Mouse (Mus musculus) liver, postnatal 0 days (tissue): Measurements from ENCODE around the gene Chga. TPM values are rescaled to one million over a fixed set of nuclear protein-coding genes. Genes with fewer than 3 reads are reported as not detected.

Experiments used
- ATAC-seq: fragments of 200-750 bp; cut with Nextera tagmentation; 2 replicates; pipeline ENCODE4 v1.8.0; 2017; ENCODE audit warnings: mild to moderate bottlenecking, moderate library complexity
- DNase-seq: peaks from one replicate; pipeline ENCODE4 v3.0.0-alpha.2; 2016
- H3K27ac ChIP-seq: fragments of 300-500 bp; sonication (generic); 2 replicates; pipeline ENCODE4 v1.5.1; 2014; ENCODE audit warnings: antibody characterized with exemption, moderate library complexity, mild to moderate bottlenecking, low read depth
- H3K27me3 ChIP-seq: fragments of 300-500 bp; sonication (generic); 2 replicates; pipeline ENCODE4 v1.6.1; 2014; ENCODE audit warnings: low read length, control low read depth, mixed read lengths; ENCODE audit not compliant: insufficient read depth
- H3K36me3 ChIP-seq: fragments of 300-500 bp; sonication (generic); replicated peaks from 2 replicates; pipeline ENCODE4 v1.6.1; 2014; ENCODE audit warnings: mild to moderate bottlenecking, control low read depth, low read length, moderate library complexity, mixed read lengths; ENCODE audit not compliant: insufficient read depth
- H3K4me1 ChIP-seq: fragments of 300-500 bp; sonication (generic); 2 replicates; pipeline ENCODE4 v1.6.1; 2014; ENCODE audit warnings: antibody characterized with exemption, mild to moderate bottlenecking, control low read depth; ENCODE audit not compliant: insufficient read depth
- H3K4me2 ChIP-seq: fragments of 300-500 bp; sonication (generic); 2 replicates; pipeline ENCODE4 v1.6.1; 2014; ENCODE audit warnings: low read depth, mild to moderate bottlenecking, low read length, moderate library complexity, mixed read lengths
- H3K4me3 ChIP-seq: fragments of 300-500 bp; sonication (generic); 2 replicates; pipeline ENCODE4 v1.5.1; 2014; ENCODE audit warnings: low read depth, low read length
- H3K9ac ChIP-seq: fragments of 300-500 bp; sonication (generic); replicated peaks from 2 replicates; pipeline ENCODE4 v1.6.1; 2014; ENCODE audit warnings: mild to moderate bottlenecking, moderate library complexity
- H3K9me3 ChIP-seq: fragments of 300-500 bp; sonication (generic); 2 replicates; pipeline ENCODE4 v1.6.1; 2016; ENCODE audit warnings: mild to moderate bottlenecking, control low read depth, low read length, mixed read lengths
- CTCF ChIP-seq: sonication (generic); IDR thresholded peaks from 2 replicates; pipeline ENCODE4 v1.5.1; 2016; ENCODE audit warnings: antibody characterized with exemption, low read depth
- EP300 ChIP-seq: IDR thresholded peaks from 2 replicates; pipeline ENCODE4 v1.6.1; 2016; ENCODE audit warnings: antibody characterized with exemption, low read depth, mild to moderate bottlenecking
- WGBS: fragments of 180-500 bp; shearing (Covaris S2); extraction: QIAGEN DNeasy Blood & Tissue Kit; methylation state at CpG from one replicate; pipeline ENCODE4 v1.1.7; 2014; ENCODE audit not compliant: insufficient replicate concordance; 5-methylcytosine and 5-hydroxymethylcytosine counted together
- polyA plus RNA-seq: library from polyadenylated mRNA; unstranded; fragments of >200 nt; fragmentation: Nextera tagmentation; extraction: Ambion mirVana; gene quantifications from 2 replicates; pipeline ENCODE4 v1.2.1, GENCODE M21; 2015

Gene Chga
- polyA plus RNA-seq, 1 experiment from 2014 or later: 0.45 TPM

DNA sequence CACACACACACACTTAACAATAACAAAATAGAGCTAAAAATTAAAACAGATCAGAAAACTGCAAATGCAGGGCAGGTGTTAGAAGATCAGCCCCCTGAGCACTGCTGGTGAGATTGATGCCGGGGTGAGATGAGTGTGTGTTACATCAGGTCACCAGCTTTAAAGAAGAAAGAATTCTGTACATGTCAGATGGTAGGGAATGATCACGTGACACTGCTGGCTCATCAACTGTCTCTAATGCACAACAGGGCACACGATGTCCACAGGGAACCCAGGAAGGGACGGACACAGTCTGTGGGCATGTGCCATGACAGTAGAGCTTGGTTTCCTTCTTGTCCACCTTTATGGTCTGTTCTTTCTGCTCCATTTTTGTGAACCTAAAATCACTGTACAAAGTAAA, 38.6 kb upstream of the Chga start:
- no peaks in the 10 kb centered on the region for H3K36me3 ChIP-seq
- no peaks in the 10 kb centered on the region for H3K4me1 ChIP-seq
- TF ChIP-seq CTCF (no peak), EP300 (no peak)
- H3K4me3 ChIP-seq: no peak overlapping the region
- H3K9ac ChIP-seq: no peak overlapping the region
- DNase-seq: no peak
- ATAC-seq: no peak
- WGBS: 73% methylated on average over 4 of the region's 4 CpGs
- no peaks in the 10 kb centered on the region for H3K27me3 ChIP-seq
- no peak overlapping the region for H3K27ac ChIP-seq
- H3K4me2 ChIP-seq: no peak overlapping the region
- no peaks in the 10 kb centered on the region for H3K9me3 ChIP-seq

DNA sequence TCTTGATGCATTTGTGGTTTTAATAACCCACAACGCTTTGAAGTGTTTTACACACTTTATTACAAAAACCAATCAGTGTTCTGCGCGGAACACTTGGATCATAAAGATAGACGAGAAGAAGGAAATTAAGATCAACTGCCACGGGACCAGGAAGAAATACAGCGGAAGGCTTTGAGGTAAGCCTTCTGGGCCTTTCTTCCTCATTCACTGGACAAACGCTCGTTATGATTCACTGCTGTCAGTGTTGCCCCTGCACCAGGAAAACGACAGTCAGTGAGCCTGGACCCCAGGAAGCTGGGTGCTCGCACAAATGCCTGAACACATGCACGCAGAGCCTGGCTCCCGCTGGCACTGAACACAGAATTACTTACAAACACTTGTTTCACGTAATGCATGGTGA, 37.1 kb upstream of the Chga start:
- no peaks in the 10 kb centered on the region for H3K36me3 ChIP-seq
- H3K4me1 ChIP-seq: no peaks in the 10 kb centered on the region
- no peak overlapping the region for H3K4me3 ChIP-seq
- no peak for DNase-seq
- H3K9ac ChIP-seq: no peak overlapping the region
- no peaks in the 10 kb centered on the region for H3K27me3 ChIP-seq
- WGBS: 39% methylated on average over 13 of the region's 13 CpGs
- ATAC-seq: no peak
- TF ChIP-seq CTCF: no peak
- no peak for TF ChIP-seq EP300
- H3K4me2 ChIP-seq: no peak overlapping the region
- no peaks in the 10 kb centered on the region for H3K9me3 ChIP-seq
- no peak overlapping the region for H3K27ac ChIP-seq

DNA sequence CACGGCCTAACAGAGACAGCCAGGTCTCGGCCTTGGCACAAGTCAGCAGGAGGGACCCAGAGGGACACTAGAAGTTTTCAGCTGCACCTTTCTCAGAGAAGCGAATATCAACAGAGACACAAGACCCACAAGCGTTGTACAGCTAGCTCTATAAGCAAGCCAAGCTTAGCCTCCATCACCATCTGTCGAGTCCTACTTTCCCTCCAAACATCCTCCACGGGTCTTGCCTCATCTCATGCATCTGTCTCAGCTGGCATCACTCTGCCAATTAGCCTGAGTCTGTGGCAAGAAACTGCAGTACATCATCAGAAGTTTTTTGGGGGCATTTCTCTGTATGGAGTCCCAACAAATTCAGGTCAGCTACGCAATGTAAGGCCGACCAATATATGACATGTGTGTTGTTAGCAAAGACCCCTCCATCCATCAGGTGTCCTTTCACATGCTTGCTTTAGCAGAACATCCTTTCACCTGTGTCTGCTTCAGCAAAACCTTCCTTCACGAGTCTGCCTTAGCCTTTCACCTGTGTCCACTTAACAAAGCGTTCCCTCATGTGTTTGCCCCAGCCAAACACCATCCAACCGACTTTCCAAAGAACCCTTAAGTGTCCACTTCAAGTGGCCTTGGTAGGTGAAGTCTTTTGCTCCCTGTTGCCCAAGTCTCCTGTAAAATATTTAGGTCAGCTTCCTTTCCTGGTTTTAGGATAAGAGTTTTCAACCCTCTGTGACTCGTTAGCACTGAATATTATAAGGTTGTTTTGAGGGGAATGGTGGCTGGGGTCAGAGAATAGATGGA, 34.6 kb upstream of the Chga start:
- no peak overlapping the region for H3K9ac ChIP-seq
- H3K4me2 ChIP-seq: no peak overlapping the region
- ATAC-seq: no peak
- WGBS: 77% methylated on average over 12 of the region's 12 CpGs
- DNase-seq: no peak
- TF ChIP-seq CTCF: no peak
- TF ChIP-seq EP300: no peak
- H3K4me3 ChIP-seq: no peak overlapping the region
- no peak overlapping the region for H3K27ac ChIP-seq
- H3K36me3 ChIP-seq: no peaks in the 10 kb centered on the region
- no peaks in the 10 kb centered on the region for H3K9me3 ChIP-seq
- no peaks in the 10 kb centered on the region for H3K4me1 ChIP-seq
- no peaks in the 10 kb centered on the region for H3K27me3 ChIP-seq

DNA sequence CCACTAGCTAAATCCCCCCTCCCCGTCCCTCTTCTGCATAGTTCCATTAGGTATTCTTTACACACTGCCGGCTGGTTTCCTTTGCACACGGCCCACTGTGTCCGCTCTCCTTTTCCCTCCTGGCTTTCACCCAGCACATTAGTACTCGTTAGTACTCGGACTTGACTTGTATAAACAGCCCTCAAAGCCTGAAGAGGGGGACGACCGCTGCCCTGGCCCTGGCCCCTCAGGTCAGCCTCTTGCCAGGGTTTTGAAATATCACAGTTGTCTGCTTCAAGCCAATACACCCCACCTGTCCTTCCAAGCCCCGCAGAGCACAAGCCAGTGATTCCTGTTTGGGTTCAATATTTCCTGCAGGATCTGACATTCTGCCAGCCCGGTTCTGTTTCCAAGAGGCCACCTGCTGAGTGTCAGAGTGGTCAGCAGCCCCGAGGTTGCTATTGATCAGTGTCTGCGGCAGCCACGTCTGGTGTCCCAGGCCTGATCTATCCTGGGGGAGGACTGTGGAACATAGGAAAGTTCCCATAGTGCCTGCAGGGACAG, 32.9 kb upstream of the Chga start:
- H3K4me1 ChIP-seq: no peaks in the 10 kb centered on the region
- no peaks in the 10 kb centered on the region for H3K9me3 ChIP-seq
- DNase-seq: peak; percentile 34
- WGBS: 49% methylated on average over 13 of the region's 13 CpGs
- no peaks in the 10 kb centered on the region for H3K36me3 ChIP-seq
- peak; percentile 48; the same call in 1 of the 2 replicates for ATAC-seq
- TF ChIP-seq CTCF (no peak), EP300 (no peak)
- no peaks in the 10 kb centered on the region for H3K27me3 ChIP-seq
- H3K9ac ChIP-seq: no peak overlapping the region
- H3K27ac ChIP-seq: 0 out of 2 replicates have a peak overlapping the region, but pooled peaks have one; percentile 16
- no peak overlapping the region for H3K4me3 ChIP-seq
- peak overlapping the region; percentile 16; the same call in 1 of the 2 replicates for H3K4me2 ChIP-seq

DNA sequence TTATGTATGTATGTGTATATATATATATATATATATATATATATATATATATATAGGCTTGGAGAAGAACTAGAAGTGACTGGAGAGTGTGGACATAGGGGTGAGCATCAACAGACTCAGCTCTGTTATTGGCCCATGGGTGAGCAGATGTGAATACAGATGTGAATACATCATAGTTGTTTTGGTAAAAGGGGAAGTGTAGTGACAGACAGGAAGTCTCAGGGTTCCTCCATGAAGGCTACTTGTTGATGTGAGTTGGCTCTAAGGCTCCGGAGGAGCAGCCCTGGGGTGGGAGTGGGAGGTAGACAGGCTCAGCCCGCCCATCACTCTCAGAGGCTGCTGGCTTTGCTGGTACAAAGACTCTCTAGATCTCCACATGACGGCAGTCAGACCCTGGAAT, 30.6 kb upstream of the Chga start:
- H3K9ac ChIP-seq: no peak overlapping the region
- no peak overlapping the region for H3K4me2 ChIP-seq
- H3K27ac ChIP-seq: no peak overlapping the region
- no peak overlapping the region for H3K4me3 ChIP-seq
- no peaks in the 10 kb centered on the region for H3K36me3 ChIP-seq
- no peaks in the 10 kb centered on the region for H3K9me3 ChIP-seq
- H3K27me3 ChIP-seq: no peaks in the 10 kb centered on the region
- H3K4me1 ChIP-seq: no peaks in the 10 kb centered on the region
- ATAC-seq (no peak), DNase-seq (no peak)
- 36% methylated on average over 3 of the region's 3 CpGs for WGBS
- TF ChIP-seq EP300: no peak
- no peak for TF ChIP-seq CTCF

DNA sequence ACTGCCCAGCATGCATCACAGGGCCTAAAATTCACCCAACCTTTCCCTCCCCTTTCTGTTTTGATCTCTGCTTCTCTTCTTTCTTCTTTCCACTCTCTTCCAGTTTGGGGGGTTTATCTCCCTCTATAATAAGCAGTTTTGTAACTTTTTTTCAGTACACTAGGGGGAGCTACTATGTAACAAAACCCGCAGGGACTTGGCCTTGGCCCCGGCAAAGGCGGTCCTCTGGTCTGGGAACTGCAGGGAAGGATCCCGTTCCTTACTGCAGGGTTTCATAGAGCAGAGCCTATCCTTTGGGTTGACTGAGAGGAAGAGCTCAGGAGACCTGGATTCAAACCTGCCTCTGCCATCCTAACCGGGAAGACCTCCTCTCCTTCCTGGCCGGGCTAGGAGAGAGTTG, 30.0 kb upstream of the Chga start:
- DNase-seq: no peak
- peak; percentile 37 for TF ChIP-seq CTCF
- no peak for TF ChIP-seq EP300
- 33% methylated on average over 6 of the region's 6 CpGs for WGBS
- Histone ChIP-seq H3K4me3 (no peak overlapping the region), H3K27ac (no peak overlapping the region), H3K36me3 (no peaks in the 10 kb centered on the region), H3K4me1 (no peaks in the 10 kb centered on the region), H3K9me3 (no peaks in the 10 kb centered on the region), H3K9ac (no peak overlapping the region), H3K4me2 (no peak overlapping the region), H3K27me3 (no peaks in the 10 kb centered on the region)
- no peak for ATAC-seq
